7 mouse cellular contexts compared by ENCODE assay signal in genomic region chr1:181230731-181231148, GRCm38 (mm10). TPM values are rescaled to one million over a fixed set of nuclear protein-coding genes. Genes with fewer than 3 reads are reported as not detected.
A peak's percentile ranks its signal among the peaks of the same experiment; 100 is the strongest.
DNase-seq lines count a peak whose midpoint lies in the region; ATAC-seq and TF ChIP-seq lines count a peak whose summit lies in the region.

No protein-coding gene starts in this region.

- H3K36me3 ChIP-seq in C2C12 (ENCODE audit: control insufficient read depth, insufficient read depth) (no peaks in the 10 kb centered on the region), E14TG2a.4 (ENCODE audit: insufficient read depth, low read length) (no peaks in the 10 kb centered on the region)

- H3K79me3 ChIP-seq in C2C12 (ENCODE audit: low read depth), result no peaks in the 10 kb centered on the region

- H3K79me2 ChIP-seq in C2C12 (ENCODE audit: control insufficient read depth, insufficient read depth), result no peaks in the 10 kb centered on the region

- no peak for ATAC-seq in cerebellum, adult (ENCODE audit: insufficient number of reproducible peaks, low FRiP score, low TSS enrichment)

- DNase-seq in induced T-regulatory cell, adult 2 months (ENCODE audit: low read depth), result peak; percentile 85
- DNase-seq in lung, postnatal 25 days (ENCODE audit: low spot score), result peak; percentile 72
- peak; percentile 48 to 54 for DNase-seq in urinary bladder, postnatal 36 days (ENCODE audit: low spot score in 2 of 2)
- no peak for DNase-seq in gastrocnemius, adult 18-20 months (ENCODE audit: low spot score)

- no peaks in the 10 kb centered on the region for H3K9me3 ChIP-seq in E14TG2a.4 (ENCODE audit: low read length)

- H3K4me3 ChIP-seq in C2C12 (ENCODE audit: insufficient read depth, poor library complexity, severe bottlenecking) (no peak overlapping the region), E14TG2a.4 (replicated peaks; ENCODE audit: low read length) (peak overlapping the region; percentile 49)

- TF ChIP-seq CTCF in C2C12 (IDR thresholded peaks at IDR 0.05; ENCODE audit: control insufficient read depth, insufficient read depth, insufficient read length) (no peak), E14TG2a.4 (conservative IDR thresholded peaks at IDR 0.05; ENCODE audit: low read length) (no peak)

- H3K27me3 ChIP-seq in C2C12 (ENCODE audit: control insufficient read depth, insufficient read depth, insufficient read length) (no peaks in the 10 kb centered on the region), E14TG2a.4 (ENCODE audit: insufficient read depth, low read length) (0 out of 2 replicates have a peak, but pooled peaks cover 4% of the 10 kb centered on the region)

- no peak overlapping the region for H3ac ChIP-seq in C2C12 (ENCODE audit: control insufficient read depth, insufficient read length, low read depth)

- peaks cover 68% of the 10 kb centered on the region for H3K4me1 ChIP-seq in E14TG2a.4 (replicated peaks; ENCODE audit: low read depth, low read length)

TF ChIP-seq in C2C12, 6 proteins besides CTCF, POLR2A, EP300 and RAD21:
- peak; percentile 88 for TF ChIP-seq USF1 (IDR thresholded peaks at IDR 0.05; ENCODE audit: low read depth)
- TF ChIP-seq CEBPB (IDR thresholded peaks at IDR 0.05; ENCODE audit: low read depth), result no peak
- peak; percentile 58 for TF ChIP-seq MAX (IDR thresholded peaks at IDR 0.05)
TF ChIP-seq in C2C12: peak in this region for 2.

RNA-seq across cellular contexts. Expression of gene Wdr26, which starts 18.9 kb away (rescaled TPM):
- polyA plus RNA-seq in C2C12 (2012; fragmentation: generic; extraction: Trizol), result 38.4 TPM
- 10 to 100 TPM; 89.7 to 92.7 TPM for total RNA-seq in gastrocnemius, adult 18-20 months (2021)
